ENCODE assay signal across 21 mouse cellular contexts in genomic region chr2:50105590-50105989, GRCm38 (mm10).
"Had no signal": no experiment of that assay in that cellular context is flagged by ENCODE, and none has a peak within 500 bp of the region (broad histone marks: within the 10 kb centered on the region; RNA-seq: fewer than 3 reads in every experiment).

No protein-coding gene starts in this region.

- H3K4me2 ChIP-seq: heart, embryonic 12.5 days; hindbrain, embryonic 13.5 days; hindbrain, embryonic 15.5 days; kidney, embryonic 15.5 days; limb, embryonic 12.5 days; limb, embryonic 15.5 days; liver, embryonic 12.5 days had no signal

- DNase-seq: gastrocnemius, postnatal 14 days; gastrocnemius, postnatal 36 days; heart, adult 18-20 months; heart, postnatal 10 days; heart, postnatal 36 days; kidney, adult 11 months; kidney, adult 2 months; kidney, adult 9 months; kidney, postnatal 14 days; kidney, postnatal 36 days; layer of hippocampus, adult 9-11 months; layer of hippocampus, postnatal 36 days; left cerebral cortex, postnatal 4 days had no signal

- H3K36me3 ChIP-seq: heart, embryonic 10.5 days; heart, embryonic 12.5 days; hindbrain, embryonic 13.5 days; hindbrain, embryonic 15.5 days; kidney, embryonic 15.5 days; limb, embryonic 12.5 days; limb, embryonic 15.5 days; liver, embryonic 12.5 days had no signal

- H3K27me3 ChIP-seq: heart, embryonic 12.5 days; hindbrain, embryonic 13.5 days; hindbrain, embryonic 15.5 days; limb, embryonic 12.5 days; limb, embryonic 15.5 days; liver, embryonic 12.5 days had no signal

- H3K4me3 ChIP-seq: heart, embryonic 10.5 days; heart, embryonic 12.5 days; hindbrain, embryonic 13.5 days; hindbrain, embryonic 15.5 days; kidney, embryonic 15.5 days; limb, embryonic 12.5 days; limb, embryonic 15.5 days; liver, embryonic 12.5 days had no signal
